Mouse (Mus musculus) erythroblast, embryonic 14.5 days (primary cell): ENCODE results near the gene Mapk3.

Experiments used
- GATA1 ChIP-seq: IDR thresholded peaks from 2 replicates; pipeline ENCODE4 v1.6.1; 2012; ENCODE audit warnings: low read length, inconsistent platforms, mixed read lengths
- TAL1 ChIP-seq: IDR thresholded peaks from 3 replicates; pipeline ENCODE4 v1.6.1; 2012; ENCODE audit warnings: low read length, inconsistent platforms, mixed read lengths

DNA sequence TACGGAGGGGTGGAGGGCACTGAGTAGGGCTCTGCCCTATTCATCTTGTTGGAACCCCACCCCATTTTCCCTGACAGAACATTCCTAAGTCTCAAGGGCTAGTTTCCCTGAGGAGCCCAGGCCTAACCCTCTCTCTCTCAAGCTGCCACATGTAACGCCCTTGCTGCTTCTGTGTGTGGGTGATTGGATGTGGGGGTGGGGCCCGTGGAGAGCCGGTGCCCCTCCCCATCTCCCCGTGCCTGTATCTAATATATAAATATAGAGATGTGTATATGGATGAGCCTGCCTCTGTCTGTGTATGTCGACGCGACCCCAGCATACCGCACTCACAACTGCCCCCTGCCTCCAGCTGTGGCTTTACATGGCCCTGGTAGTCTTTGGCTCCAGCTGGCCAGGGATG, 6.1 kb downstream of the Mapk3 start:
- TF ChIP-seq GATA1 (no peak), TAL1 (no peak)
